Mouse (Mus musculus) olfactory bulb, adult 2 months (tissue): ENCODE measurements around the gene Clptm1. TPM values are rescaled to one million over a fixed set of nuclear protein-coding genes. Genes with fewer than 3 reads are reported as not detected.
"Not testable (repeated sequence)": the region's sequence is repeated elsewhere in the genome, so short reads cannot be mapped to it uniquely, and the experiment has no call there.

Experiments
- H3K27ac ChIP-seq: fragments of 200-500 bp; 2 replicates; pipeline ENCODE4 v1.5.1; 2012; ENCODE audit warnings: low read depth, low read length; ENCODE audit not compliant: insufficient read depth
- H3K4me1 ChIP-seq: fragments of 200-500 bp; 2 replicates; pipeline ENCODE4 v1.6.1; 2012; ENCODE audit warnings: low read length; ENCODE audit not compliant: control insufficient read depth, insufficient read depth
- H3K4me3 ChIP-seq: fragments of 200-500 bp; 2 replicates; pipeline ENCODE4 v1.5.1; 2012; ENCODE audit warnings: mild to moderate bottlenecking, low read depth, low read length, moderate library complexity; ENCODE audit not compliant: insufficient read depth
- CTCF ChIP-seq: fragments of 200-500 bp; IDR thresholded peaks from 2 replicates; pipeline ENCODE4 v1.5.1; 2012; ENCODE audit warnings: low read depth, mild to moderate bottlenecking, low read length, moderate library complexity; ENCODE audit not compliant: insufficient read depth
- POLR2A ChIP-seq: fragments of 200-500 bp; IDR thresholded peaks from 2 replicates; pipeline ENCODE4 v1.6.1; 2012; ENCODE audit warnings: mild to moderate bottlenecking, low read depth, low read length, moderate library complexity; ENCODE audit not compliant: insufficient read depth
- WGBS: fragments of 180-500 bp; shearing (Covaris S2); methylation state at CpG from one replicate; pipeline ENCODE4 v1.1.7; 2018; 5-methylcytosine and 5-hydroxymethylcytosine counted together
- polyA plus RNA-seq: library from polyadenylated mRNA; stranded (reverse); fragments of >200 nt; gene quantifications from 2 replicates; pipeline ENCODE4 v1.2.4, GENCODE M21; 2012; ENCODE audit warnings: low replicate concordance; ENCODE audit not compliant: missing spikeins, insufficient read depth, insufficient read length

Gene Clptm1
- polyA plus RNA-seq, 1 experiment: not detected

DNA sequence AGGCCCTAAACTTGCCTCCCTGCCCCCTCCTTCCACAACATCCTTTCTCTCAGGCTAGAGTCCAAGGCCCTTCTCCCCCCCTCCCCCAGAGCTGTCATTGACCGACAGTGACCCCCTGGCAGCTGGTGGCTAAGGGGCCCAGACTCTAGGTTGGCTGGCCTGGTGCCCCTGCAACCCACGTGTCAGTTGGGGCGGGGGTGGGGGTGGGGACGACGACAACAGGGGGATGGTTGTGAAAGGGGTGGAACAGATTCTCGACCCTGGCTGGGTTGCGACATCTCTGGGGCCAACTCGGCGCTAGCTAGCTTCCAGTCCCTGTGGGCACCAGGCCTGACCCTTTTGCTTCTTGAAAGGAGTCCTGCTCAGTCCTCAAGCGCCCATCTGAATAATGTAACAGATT lies 28.6 kb upstream of the Clptm1 start:
- Histone ChIP-seq H3K27ac (no peak overlapping the region), H3K4me3 (no peak overlapping the region), H3K4me1 (peaks cover 18% of the 10 kb centered on the region)
- TF ChIP-seq CTCF (no peak), POLR2A (no peak)
- 27% methylated on average over 10 of the region's 10 CpGs for WGBS

DNA sequence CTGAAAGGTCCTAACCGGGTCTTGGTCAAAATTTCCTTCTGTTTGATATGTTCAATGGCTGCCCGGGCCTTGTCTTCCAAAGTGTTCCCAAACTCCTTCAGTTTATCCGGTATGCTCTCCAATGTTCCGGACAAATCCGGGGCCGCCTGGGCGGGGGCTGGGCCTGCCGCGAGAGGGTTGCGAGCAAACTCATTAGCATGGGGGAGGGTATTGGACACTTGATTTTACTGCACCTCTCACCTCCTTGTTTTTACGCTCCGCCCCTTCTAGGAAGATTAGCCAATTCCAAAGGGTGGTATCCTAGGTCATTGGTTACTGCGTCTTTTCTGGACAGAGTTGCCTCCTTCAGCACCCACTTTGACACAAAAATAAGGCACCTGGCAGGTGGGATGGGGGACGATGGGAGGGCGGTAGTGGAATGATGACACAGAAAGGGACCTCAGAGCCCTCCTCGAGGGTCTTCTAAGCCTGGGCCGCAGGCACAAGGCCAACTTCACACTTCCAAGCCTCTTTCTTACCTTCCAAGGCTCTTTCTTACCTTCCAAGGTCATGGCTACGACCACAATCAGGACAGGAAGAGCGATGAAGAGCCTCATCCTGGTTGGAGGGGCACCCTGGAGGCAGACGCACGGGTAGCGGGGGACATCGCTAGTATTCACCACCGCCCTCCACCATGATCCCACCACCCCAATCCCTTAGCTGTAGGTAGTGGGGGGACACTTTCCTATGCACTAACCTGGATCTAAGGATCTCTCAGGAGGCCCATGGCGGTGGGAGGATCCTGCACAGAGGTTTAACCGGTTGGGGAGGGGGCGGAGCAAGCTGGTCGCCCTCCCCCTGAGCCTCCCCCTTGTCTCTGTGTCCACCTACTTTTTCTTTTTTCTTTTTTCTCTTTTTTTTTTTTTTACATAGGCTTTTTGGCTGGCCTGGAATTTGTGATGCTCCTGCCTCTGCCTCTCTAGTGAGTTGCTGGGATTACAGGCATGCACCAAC lies 27.3 kb upstream of the Clptm1 start, which contains the start of gene Apoc1:
Gene Apoc1, minus strand, starts transcription at position 788 of the 993 bp plus-strand sequence.
- H3K4me3 ChIP-seq: no peak within 1 kb of the TSS
- no peak within 1 kb of the TSS for H3K27ac ChIP-seq
- H3K4me1 ChIP-seq: peaks cover 15% of the 10 kb centered on the region
- no peak for TF ChIP-seq CTCF
- no peak for TF ChIP-seq POLR2A
- WGBS: 66% methylated on average over 28 of the region's 28 CpGs

DNA sequence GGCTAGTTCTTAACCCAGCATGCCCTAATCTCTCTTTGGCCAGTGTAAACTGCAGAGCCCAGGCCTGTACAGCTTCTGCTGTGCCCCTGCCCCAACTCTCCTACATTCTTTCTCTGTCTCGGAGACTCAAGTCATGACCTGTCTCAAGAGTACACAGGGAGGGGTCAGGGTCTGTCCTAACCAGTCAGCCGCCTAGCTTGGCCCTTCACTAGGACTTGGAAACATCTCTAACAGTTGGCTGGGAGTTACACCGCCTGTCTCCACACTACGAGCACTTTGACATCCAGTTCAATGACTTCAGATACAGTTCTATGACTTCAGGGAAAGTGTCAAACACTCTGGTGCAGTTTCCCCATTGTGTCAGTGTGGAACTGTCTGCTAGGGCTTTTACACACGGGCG lies 26.6 kb upstream of the Clptm1 start:
- no peak overlapping the region for H3K27ac ChIP-seq
- TF ChIP-seq POLR2A: no peak
- no peak for TF ChIP-seq CTCF
- H3K4me1 ChIP-seq: peaks cover 15% of the 10 kb centered on the region
- H3K4me3 ChIP-seq: no peak overlapping the region
- 76% methylated on average over 6 of the region's 6 CpGs for WGBS

- Histone ChIP-seq H3K4me3 (no peak overlapping the region), H3K27ac (no peak overlapping the region), H3K4me1 (peaks cover 15% of the 10 kb centered on the region)
- 85% methylated on average over 4 of the region's 4 CpGs for WGBS
- no peak for TF ChIP-seq CTCF
- no peak for TF ChIP-seq POLR2A
Observed at GRCm38 (mm10) chr7:19690845-19691244, 26.0 kb upstream of the Clptm1 start.

DNA sequence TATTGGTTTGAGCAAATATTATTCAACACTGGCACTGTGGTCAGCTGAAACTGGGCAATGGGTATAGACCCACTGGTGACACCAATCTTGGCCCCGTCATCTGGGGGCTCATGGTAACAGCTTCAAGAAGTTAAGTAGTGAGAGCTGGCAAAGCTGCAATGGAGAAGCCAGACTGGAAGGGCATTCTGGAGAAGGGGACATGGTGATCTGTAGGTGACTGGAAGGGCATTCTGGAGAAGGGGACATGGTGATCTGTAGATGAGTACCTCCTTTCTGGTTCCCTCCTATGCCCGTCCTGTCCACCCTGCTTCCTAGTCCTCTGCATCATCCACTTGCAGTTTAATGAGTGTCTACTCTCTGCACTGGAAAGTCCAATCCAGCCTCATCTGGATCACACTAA lies 23.8 kb upstream of the Clptm1 start:
- no peak overlapping the region for H3K4me3 ChIP-seq
- H3K4me1 ChIP-seq: peaks cover 9% of the 10 kb centered on the region
- H3K27ac ChIP-seq: no peak overlapping the region
- TF ChIP-seq POLR2A: no peak
- no peak for TF ChIP-seq CTCF
- WGBS: 88% methylated on average over 2 of the region's 2 CpGs

DNA sequence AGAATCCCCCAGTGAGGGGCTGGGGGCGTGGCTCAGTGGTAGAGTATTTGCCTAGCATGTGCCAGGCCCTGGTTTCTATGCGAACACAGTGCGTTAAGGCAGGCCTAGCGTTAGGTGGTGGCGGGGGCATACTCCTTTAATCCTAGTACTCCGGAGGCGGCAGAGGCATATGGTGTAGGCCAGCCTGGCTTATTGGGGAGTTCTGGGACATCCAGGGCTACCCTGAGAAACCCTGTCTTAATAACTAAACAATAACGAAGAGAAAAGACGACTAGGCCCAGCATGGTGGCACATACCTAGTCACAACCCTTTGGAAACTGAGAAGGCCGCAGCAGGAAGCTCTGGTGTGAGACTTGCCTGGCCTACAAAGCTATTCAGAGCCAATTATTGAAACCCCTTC lies 23.3 kb upstream of the Clptm1 start:
- 87% methylated on average over 10 of the region's 10 CpGs for WGBS
- Histone ChIP-seq H3K27ac (no peak overlapping the region), H3K4me1 (peaks cover 8% of the 10 kb centered on the region), H3K4me3 (no peak overlapping the region)
- TF ChIP-seq CTCF: no peak
- TF ChIP-seq POLR2A: no peak

- H3K4me3 ChIP-seq: not testable (repeated sequence)
- 75% methylated on average over 8 of the region's 8 CpGs for WGBS
Observed at GRCm38 (mm10) chr7:19686927-19687583, 22.2 kb upstream of the Clptm1 start.

DNA sequence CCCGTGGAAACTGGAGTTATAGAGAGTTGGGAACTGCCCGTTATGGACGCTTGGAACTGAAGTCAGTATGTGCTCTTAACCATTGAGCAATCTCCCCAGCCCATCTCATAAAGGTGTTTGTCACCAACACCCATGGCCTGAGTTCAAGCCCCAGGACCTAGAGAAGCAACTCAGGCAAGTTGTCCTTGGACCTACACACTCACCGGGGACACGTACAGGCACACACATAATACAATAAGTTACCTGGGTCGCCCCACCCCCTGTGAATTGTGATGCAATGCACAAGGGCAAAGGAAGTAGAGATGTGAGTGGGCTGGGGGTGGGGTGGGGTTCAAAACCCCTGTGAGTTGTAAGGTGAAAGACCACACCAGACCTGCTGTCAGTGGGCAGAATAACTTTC lies 21.7 kb upstream of the Clptm1 start:
- TF ChIP-seq POLR2A (no peak), CTCF (no peak)
- no peaks in the 10 kb centered on the region for H3K4me1 ChIP-seq
- no peak overlapping the region for H3K27ac ChIP-seq
- no peak overlapping the region for H3K4me3 ChIP-seq
- WGBS: 88% methylated on average over 6 of the region's 6 CpGs

More at GRCm38 (mm10) chr7:19686927-19687583, 22.2 kb upstream of the Clptm1 start:
- H3K27ac ChIP-seq, H3K4me1 ChIP-seq: not testable (repeated sequence)

DNA sequence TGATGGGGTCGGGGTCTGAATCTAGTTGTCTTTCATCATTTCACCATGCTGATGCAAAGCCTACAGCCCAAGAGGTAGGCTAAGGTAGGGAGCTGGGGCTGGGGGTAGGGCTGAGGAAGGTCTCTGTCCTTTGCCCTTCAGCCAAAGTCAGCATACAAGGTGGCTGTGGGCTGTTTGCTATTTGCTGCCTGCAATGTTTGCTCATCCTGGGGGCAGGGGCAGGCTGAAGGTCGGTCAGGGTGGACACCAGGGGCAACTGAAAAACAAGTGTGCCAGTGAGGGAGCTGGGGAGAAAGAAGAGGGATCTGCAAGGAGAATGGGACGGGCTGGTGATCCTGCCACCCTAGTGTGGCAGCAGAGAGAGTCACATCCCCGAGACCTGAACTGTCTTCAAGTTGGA lies 20.5 kb upstream of the Clptm1 start:
- WGBS: 74% methylated on average over 4 of the region's 4 CpGs

More for the DNA sequence above, 20.5 kb upstream of the Clptm1 start:
- H3K4me3 ChIP-seq: no peak overlapping the region
- no peak overlapping the region for H3K27ac ChIP-seq
- TF ChIP-seq CTCF (no peak), POLR2A (no peak)
- H3K4me1 ChIP-seq: no peaks in the 10 kb centered on the region
